Comparison of ENCODE assay signal across 8 mouse cellular contexts in genomic region chr6:48086471-48086878, GRCm38 (mm10). TPM values are rescaled to one million over a fixed set of nuclear protein-coding genes. Genes with fewer than 3 reads are reported as not detected.
DNase-seq lines count a peak whose midpoint lies in the region; ATAC-seq and TF ChIP-seq lines count a peak whose summit lies in the region.

TSS of gene Zfp746 (minus strand) at chr6:48086593.

- peaks cover 12% of the 10 kb centered on the region for H3K36me3 ChIP-seq in hindbrain, postnatal 0 days (ENCODE audit: insufficient read depth, low read length)

- ATAC-seq in hindbrain, postnatal 0 days = peak; percentile 90
- ATAC-seq in megakaryocyte, adult 5-6 weeks (ENCODE audit: poor library complexity, severe bottlenecking) = peak; percentile 87

- intact Hi-C loops in gastrocnemius, adult 2 months (cut with DNase I) = loop anchor here (5.0 to 10.0 kb wide), 3 partner anchors 69 to 308 kb away; partner anchors contain the start of genes Krba1 and Zfp398
- intact Hi-C loops in left cerebral cortex, adult 2 months (cut with DNase I) = loop anchor here (5.0 kb wide), 2 partner anchors 249 to 311 kb away; partner anchors contain the start of genes Krba1 and Zfp398

- peak within 1 kb of the TSS; percentile 97 for H3K9ac ChIP-seq in hindbrain, postnatal 0 days (replicated peaks; ENCODE audit: low read length)

- peak within 1 kb of the TSS; percentile 91 for H3K27ac ChIP-seq in gastrocnemius, adult 2 months
- H3K27ac ChIP-seq in hindbrain, postnatal 0 days = peak within 1 kb of the TSS; percentile 89
- H3K27ac ChIP-seq in left cerebral cortex, adult 2 months = peak within 1 kb of the TSS; percentile 74

- peaks cover 8% of the 10 kb centered on the region for H3K4me1 ChIP-seq in hindbrain, postnatal 0 days (ENCODE audit: insufficient read depth, low read length)

- H3K9me3 ChIP-seq in hindbrain, postnatal 0 days (ENCODE audit: low read length) = no peaks in the 10 kb centered on the region

- H3K4me2 ChIP-seq in hindbrain, postnatal 0 days (ENCODE audit: low read depth, low read length) = peak within 1 kb of the TSS; percentile 72

- TF ChIP-seq CTCF in gastrocnemius, adult 2 months (IDR thresholded peaks at IDR 0.05) = peak; percentile 92
- TF ChIP-seq CTCF in hindbrain, postnatal 0 days (IDR thresholded peaks at IDR 0.05; ENCODE audit: low read depth) = peak; percentile 53
- peak; percentile 81 for TF ChIP-seq CTCF in left cerebral cortex, adult 2 months (IDR thresholded peaks at IDR 0.05)

- peak; percentile 59 for DNase-seq in WW6 (ENCODE audit: low read depth, low spot score)
- DNase-seq in cerebellum, postnatal 4 days (ENCODE audit: low spot score in 2 of 2) = peak; percentile 91 to 97
- DNase-seq in gastrocnemius, adult 2 months = peak; percentile 96
- peak; percentile 94 for DNase-seq in hindbrain, postnatal 0 days (ENCODE audit: low spot score)
- DNase-seq in left cerebral cortex, adult 2 months (ENCODE audit: extremely low spot score in 1 of 2, low spot score in 2 of 2) = peak; percentile 95 to 97
- DNase-seq in right cerebral cortex, adult 2 months (ENCODE audit: low spot score in 2 of 2) = peak; percentile 92
- DNase-seq in urinary bladder, postnatal 14 days (ENCODE audit: low spot score) = peak; percentile 94

- H3K27me3 ChIP-seq in hindbrain, postnatal 0 days (ENCODE audit: insufficient read depth, low read length) = no peaks in the 10 kb centered on the region

- under 1% methylated on average over 40 of the region's 53 CpGs for WGBS in hindbrain, postnatal 0 days

- H3K4me3 ChIP-seq in gastrocnemius, adult 2 months = peak within 1 kb of the TSS; percentile 90
- peak within 1 kb of the TSS; percentile 86 for H3K4me3 ChIP-seq in hindbrain, postnatal 0 days (ENCODE audit: low read length)
- peak within 1 kb of the TSS; percentile 80 for H3K4me3 ChIP-seq in left cerebral cortex, adult 2 months

RNA-seq across cellular contexts. Expression of gene Zfp746, which starts in this region (rescaled TPM):
- 10 to 100 TPM; 10.8 to 12.4 TPM for total RNA-seq in gastrocnemius, adult 2 months (2021)
- 34.3 and 35.9 TPM in 2 replicates for total RNA-seq in hindbrain, postnatal 0 days (2014; rRNA removed)
- 15.3 and 16.4 TPM in 2 replicates for polyA plus RNA-seq in hindbrain, postnatal 0 days (2015; fragmentation: Nextera tagmentation; extraction: Ambion mirVana)
- 10 to 100 TPM; 32.1 TPM for total RNA-seq in left cerebral cortex, adult 2 months (2021)
- total RNA-seq in megakaryocyte, adult 5-6 weeks (2015) = 24.1 and 28.7 TPM in 2 replicates
- 14.9 and 20.9 TPM in 2 replicates for total RNA-seq in megakaryocyte, adult 5-6 weeks (2017)

Comparison
In these comparisons a context has a peak if more than half of its experiments do, and no peak if none do; other contexts are left out.
1. Peak in every context shown above with its lines: DNase-seq, ATAC-seq, H3K4me3 ChIP-seq and H3K27ac ChIP-seq.